ENCODE assay signal across 22 mouse cellular contexts in genomic region chrX:158987676-158988075, GRCm38 (mm10).
A peak's percentile ranks its signal among the peaks of the same experiment; 100 is the strongest.
DNase-seq lines count a peak whose midpoint lies in the region; ATAC-seq and TF ChIP-seq lines count a peak whose summit lies in the region.
"Had no signal": no experiment of that assay in that cellular context is flagged by ENCODE, and none has a peak within 500 bp of the region (broad histone marks: within the 10 kb centered on the region; RNA-seq: fewer than 3 reads in every experiment).

No protein-coding gene starts in this region.

- 40% methylated on average over 3 of the region's 3 CpGs for WGBS in kidney, embryonic 16.5 days
- WGBS in kidney, embryonic 15.5 days, result 40% methylated on average over 3 of the region's 3 CpGs
- WGBS in lung, embryonic 14.5 days, result 32% methylated on average over 3 of the region's 3 CpGs
- 30% methylated on average over 3 of the region's 3 CpGs for WGBS in lung, embryonic 16.5 days
- 34% methylated on average over 3 of the region's 3 CpGs for WGBS in lung, postnatal 0 days

- no peak overlapping the region for H3K9ac ChIP-seq in kidney, embryonic 16.5 days (replicated peaks; ENCODE audit: low read length)
- H3K9ac ChIP-seq in kidney, embryonic 15.5 days, result no peak overlapping the region
- H3K9ac ChIP-seq in lung, embryonic 14.5 days, result no peak overlapping the region
- no peak overlapping the region for H3K9ac ChIP-seq in lung, embryonic 16.5 days (ENCODE audit: low read length)
- no peak overlapping the region for H3K9ac ChIP-seq in lung, postnatal 0 days (replicated peaks; ENCODE audit: low read depth)
- H3K9ac ChIP-seq: embryonic facial prominence, embryonic 13.5 days; embryonic facial prominence, embryonic 15.5 days; forebrain, embryonic 12.5 days had no signal

- H3K27me3 ChIP-seq in kidney, embryonic 16.5 days (ENCODE audit: insufficient read depth, low read length), result peaks cover 2% of the 10 kb centered on the region; the same call in 1 of the 2 replicates
- H3K27me3 ChIP-seq in kidney, embryonic 15.5 days, result peaks cover 21% of the 10 kb centered on the region; the same call in 1 of the 2 replicates
- no peaks in the 10 kb centered on the region for H3K27me3 ChIP-seq in lung, embryonic 14.5 days (ENCODE audit: insufficient read depth, low read length)
- H3K27me3 ChIP-seq in lung, embryonic 16.5 days (ENCODE audit: control insufficient read depth, insufficient read depth, low read depth, low read length), result no peaks in the 10 kb centered on the region
- H3K27me3 ChIP-seq in lung, postnatal 0 days (replicated peaks; ENCODE audit: insufficient read depth, low read length), result no peaks in the 10 kb centered on the region

- peaks cover 4% of the 10 kb centered on the region; the same call in 1 of the 2 replicates for H3K4me1 ChIP-seq in kidney, embryonic 16.5 days (ENCODE audit: insufficient read depth, low read length)
- H3K4me1 ChIP-seq in kidney, embryonic 15.5 days, result no peaks in the 10 kb centered on the region
- H3K4me1 ChIP-seq in lung, embryonic 14.5 days (ENCODE audit: insufficient read depth), result no peaks in the 10 kb centered on the region
- no peaks in the 10 kb centered on the region for H3K4me1 ChIP-seq in lung, embryonic 16.5 days (replicated peaks; ENCODE audit: control insufficient read depth, insufficient read depth, low read length)
- H3K4me1 ChIP-seq in lung, postnatal 0 days (ENCODE audit: insufficient read depth, low read depth, low read length), result no peaks in the 10 kb centered on the region
- H3K4me1 ChIP-seq: embryonic facial prominence, embryonic 13.5 days; embryonic facial prominence, embryonic 15.5 days; forebrain, embryonic 10.5 days; forebrain, embryonic 12.5 days had no signal

- no peaks in the 10 kb centered on the region for H3K9me3 ChIP-seq in kidney, embryonic 16.5 days (ENCODE audit: low read length)
- H3K9me3 ChIP-seq in kidney, embryonic 15.5 days (replicated peaks), result no peaks in the 10 kb centered on the region
- no peaks in the 10 kb centered on the region for H3K9me3 ChIP-seq in lung, embryonic 14.5 days (ENCODE audit: low read depth, low read length)
- H3K9me3 ChIP-seq in lung, embryonic 16.5 days (ENCODE audit: control insufficient read depth, low read length), result no peaks in the 10 kb centered on the region
- H3K9me3 ChIP-seq in lung, postnatal 0 days (ENCODE audit: low read length), result no peaks in the 10 kb centered on the region
- H3K9me3 ChIP-seq: embryonic facial prominence, embryonic 13.5 days; embryonic facial prominence, embryonic 15.5 days; forebrain, embryonic 10.5 days; forebrain, embryonic 12.5 days had no signal

- DNase-seq in lung, embryonic 14.5 days, result peak; percentile 26
- DNase-seq in lung, postnatal 14 days, result no peak
- DNase-seq in lung, postnatal 0 days (ENCODE audit: low spot score), result no peak
- DNase-seq: adrenal gland, adult 2 months; adrenal gland, postnatal 10 days; adrenal gland, postnatal 25 days; cerebellum, adult 11 months; cerebellum, adult 18-20 months; cerebellum, adult 8-10 months; cerebellum, adult 9-11 months; cerebellum, postnatal 14 days; cerebellum, postnatal 36 days had no signal

- H3K4me3 ChIP-seq in kidney, embryonic 16.5 days (ENCODE audit: low read length), result no peak overlapping the region
- H3K4me3 ChIP-seq in kidney, embryonic 15.5 days (replicated peaks), result no peak overlapping the region
- no peak overlapping the region for H3K4me3 ChIP-seq in lung, embryonic 14.5 days (ENCODE audit: low read depth, low read length)
- no peak overlapping the region for H3K4me3 ChIP-seq in lung, embryonic 16.5 days (ENCODE audit: low read length)
- H3K4me3 ChIP-seq in lung, postnatal 0 days (ENCODE audit: low read depth, low read length), result no peak overlapping the region
- H3K4me3 ChIP-seq: embryonic facial prominence, embryonic 13.5 days; embryonic facial prominence, embryonic 15.5 days; erythroblast, embryonic 14.5 days; forebrain, embryonic 10.5 days; forebrain, embryonic 12.5 days had no signal

- H3K27ac ChIP-seq in kidney, embryonic 16.5 days (ENCODE audit: low read length), result peak overlapping the region; percentile 24; the same call in 1 of the 2 replicates
- no peak overlapping the region for H3K27ac ChIP-seq in kidney, embryonic 15.5 days
- no peak overlapping the region for H3K27ac ChIP-seq in lung, embryonic 14.5 days (ENCODE audit: low read depth)
- no peak overlapping the region for H3K27ac ChIP-seq in lung, embryonic 16.5 days (ENCODE audit: low read length)
- H3K27ac ChIP-seq in lung, postnatal 0 days (ENCODE audit: low read length), result no peak overlapping the region
- H3K27ac ChIP-seq: embryonic facial prominence, embryonic 13.5 days; embryonic facial prominence, embryonic 15.5 days; forebrain, embryonic 10.5 days; forebrain, embryonic 12.5 days had no signal

- no peak for TF ChIP-seq CTCF in lung, embryonic 14.5 days (IDR thresholded peaks at IDR 0.05; ENCODE audit: low read depth)
- no peak for TF ChIP-seq CTCF in lung, postnatal 0 days (IDR thresholded peaks at IDR 0.05)

- TF ChIP-seq EP300 in lung, postnatal 0 days (IDR thresholded peaks at IDR 0.05), result no peak

- no peak overlapping the region for H3K4me2 ChIP-seq in kidney, embryonic 16.5 days (replicated peaks; ENCODE audit: low read depth, low read length)
- H3K4me2 ChIP-seq in kidney, embryonic 15.5 days, result no peak overlapping the region
- no peak overlapping the region for H3K4me2 ChIP-seq in lung, embryonic 14.5 days
- H3K4me2 ChIP-seq in lung, embryonic 16.5 days (ENCODE audit: low read depth, low read length), result no peak overlapping the region
- no peak overlapping the region for H3K4me2 ChIP-seq in lung, postnatal 0 days (replicated peaks; ENCODE audit: low read depth, low read length)
- H3K4me2 ChIP-seq: embryonic facial prominence, embryonic 13.5 days; embryonic facial prominence, embryonic 15.5 days; forebrain, embryonic 12.5 days had no signal

- H3K36me3 ChIP-seq in kidney, embryonic 16.5 days (ENCODE audit: insufficient read depth, low read length), result no peaks in the 10 kb centered on the region
- H3K36me3 ChIP-seq in kidney, embryonic 15.5 days, result no peaks in the 10 kb centered on the region
- H3K36me3 ChIP-seq in lung, embryonic 14.5 days (ENCODE audit: insufficient read depth), result no peaks in the 10 kb centered on the region
- no peaks in the 10 kb centered on the region for H3K36me3 ChIP-seq in lung, embryonic 16.5 days (ENCODE audit: control insufficient read depth, insufficient read depth, low read length)
- H3K36me3 ChIP-seq in lung, postnatal 0 days (ENCODE audit: insufficient read depth, low read length), result no peaks in the 10 kb centered on the region
- H3K36me3 ChIP-seq: embryonic facial prominence, embryonic 13.5 days; embryonic facial prominence, embryonic 15.5 days; forebrain, embryonic 10.5 days; forebrain, embryonic 12.5 days had no signal

- no peak for ATAC-seq in kidney, embryonic 16.5 days (ENCODE audit: low FRiP score, low TSS enrichment)
- ATAC-seq in kidney, embryonic 15.5 days (replicated peaks; ENCODE audit: low FRiP score), result no peak
- ATAC-seq in lung, embryonic 14.5 days (ENCODE audit: insufficient read depth), result peak; percentile 82; the same call in 1 of the 2 replicates
- ATAC-seq in lung, embryonic 16.5 days (ENCODE audit: low read depth), result peak; percentile 62; the same call in 1 of the 2 replicates
- no peak for ATAC-seq in lung, postnatal 0 days
- ATAC-seq: forebrain, embryonic 14.5 days; forebrain, embryonic 16.5 days had no signal

Comparison
In these comparisons a context has a peak if more than half of its experiments do, and no peak if none do; other contexts are left out.
1. ATAC-seq: peak in lung, embryonic 14.5 days (single experiment) and lung, embryonic 16.5 days (single experiment); none in kidney, embryonic 16.5 days (single experiment), kidney, embryonic 15.5 days (single experiment) and lung, postnatal 0 days (single experiment).